Mouse (Mus musculus): ENCODE data around the gene Mosmo. TPM values are rescaled to one million over a fixed set of nuclear protein-coding genes. Genes with fewer than 3 reads are reported as not detected.

Gene Mosmo
- total RNA-seq (2015) (19.6 and 21.1 TPM in 2 replicates), total RNA-seq (2017) (8.0 and 11.6 TPM in 2 replicates)

DNA sequence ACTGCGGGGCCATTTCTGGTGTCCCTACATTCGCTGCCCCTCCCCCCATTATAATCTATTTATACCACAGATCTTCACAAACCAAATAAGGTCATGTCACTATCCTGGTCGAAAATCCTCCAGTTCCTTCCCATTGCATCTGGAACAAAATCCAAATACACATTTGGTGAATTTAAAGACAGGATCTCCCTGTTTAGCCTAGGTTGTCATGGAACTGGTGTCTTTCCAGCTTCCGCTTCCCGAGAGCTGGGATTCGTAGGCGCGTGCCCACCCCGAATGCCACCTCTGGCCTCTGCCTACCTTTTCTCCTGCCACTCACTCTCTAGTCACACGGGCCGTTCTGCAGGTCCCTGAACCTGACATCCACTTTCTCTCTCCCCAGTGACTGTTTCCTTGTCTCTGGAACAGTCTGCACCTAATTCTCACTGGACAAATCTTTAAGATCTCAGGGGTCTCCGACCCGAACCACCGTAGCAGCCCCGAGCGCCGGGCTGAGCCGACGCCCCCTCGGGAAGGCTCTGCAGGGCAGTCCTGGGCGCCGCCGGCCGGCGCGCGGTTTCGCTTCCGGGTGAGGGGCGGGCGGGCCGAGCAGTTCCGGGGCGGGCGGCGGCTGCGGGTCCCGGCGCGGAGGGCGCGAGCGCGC, at the start of gene Mosmo:
Mosmo (plus strand) TSS at position 618 of the 643 bp plus-strand sequence.
- peak; percentile 77 for ATAC-seq (ENCODE audit: poor library complexity, severe bottlenecking)

DNA sequence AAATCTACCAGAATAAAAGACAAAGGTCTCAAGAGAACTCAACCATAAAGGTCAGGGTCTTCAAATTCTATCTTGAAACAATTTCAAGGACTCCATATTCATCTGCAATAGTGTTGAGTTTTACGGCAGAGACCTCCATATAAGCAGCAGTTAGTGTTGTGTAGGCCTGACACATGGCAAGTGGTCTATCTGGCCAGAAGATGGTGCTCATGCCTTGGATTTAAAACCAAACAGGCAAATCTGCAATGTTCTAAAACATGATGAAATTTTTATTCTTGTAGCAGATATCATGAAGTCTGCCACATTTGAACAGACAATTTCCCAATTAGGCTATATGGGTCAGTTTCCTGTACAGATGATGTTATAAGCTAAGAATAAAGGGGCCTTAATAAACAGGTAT, 44.9 kb upstream of the Mosmo start:
- ATAC-seq (ENCODE audit: poor library complexity, severe bottlenecking), result no peak

GRCm38 (mm10) chr7:120634301-120634700, 43.1 kb upstream of the Mosmo start:
- no peak for ATAC-seq (ENCODE audit: poor library complexity, severe bottlenecking)

DNA sequence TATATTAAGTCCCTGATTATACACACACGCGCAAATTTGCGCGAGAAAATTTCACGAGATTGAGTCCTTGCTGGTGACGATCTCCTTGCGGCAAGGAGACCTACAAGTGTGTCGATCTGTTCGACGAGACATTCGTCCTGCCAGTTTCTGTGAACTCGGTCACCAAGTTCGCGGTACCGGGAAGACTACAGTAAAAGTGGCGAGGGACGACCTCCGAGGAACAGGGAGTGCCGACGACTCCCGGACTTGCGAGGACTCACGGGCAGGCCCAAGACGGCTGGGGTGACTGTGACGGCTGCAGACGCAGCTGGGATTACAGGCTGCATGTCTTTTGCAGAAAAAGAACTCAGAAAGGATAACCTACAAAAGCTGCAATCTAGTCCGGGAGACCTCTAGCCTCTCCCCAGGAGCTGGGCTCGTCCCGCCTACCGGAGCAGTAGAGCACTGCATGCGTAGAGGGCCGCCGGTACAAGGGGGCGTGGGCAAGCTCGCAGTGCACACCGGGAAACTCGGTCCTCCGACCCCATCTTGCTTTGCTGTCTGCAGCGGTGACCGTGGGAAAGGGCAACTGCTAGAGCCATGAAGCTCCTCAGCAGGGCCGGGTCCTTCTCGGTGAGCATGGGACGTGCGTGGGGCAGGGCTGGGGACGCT, 42.6 kb upstream of the Mosmo start, which contains the start of gene Uqcrc2:
Uqcrc2 (plus strand) TSS at position 466 of the 651 bp plus-strand sequence.
- peak; percentile 95 for ATAC-seq (ENCODE audit: poor library complexity, severe bottlenecking)

GRCm38 (mm10) chr7:120635362-120635781, 42.0 kb upstream of the Mosmo start:
- ATAC-seq (ENCODE audit: poor library complexity, severe bottlenecking), result peak; percentile 59

GRCm38 (mm10) chr7:120635821-120636220, 41.6 kb upstream of the Mosmo start:
- ATAC-seq (ENCODE audit: poor library complexity, severe bottlenecking), result 0 out of 2 replicates have a peak, but pooled peaks have one; percentile 19

DNA sequence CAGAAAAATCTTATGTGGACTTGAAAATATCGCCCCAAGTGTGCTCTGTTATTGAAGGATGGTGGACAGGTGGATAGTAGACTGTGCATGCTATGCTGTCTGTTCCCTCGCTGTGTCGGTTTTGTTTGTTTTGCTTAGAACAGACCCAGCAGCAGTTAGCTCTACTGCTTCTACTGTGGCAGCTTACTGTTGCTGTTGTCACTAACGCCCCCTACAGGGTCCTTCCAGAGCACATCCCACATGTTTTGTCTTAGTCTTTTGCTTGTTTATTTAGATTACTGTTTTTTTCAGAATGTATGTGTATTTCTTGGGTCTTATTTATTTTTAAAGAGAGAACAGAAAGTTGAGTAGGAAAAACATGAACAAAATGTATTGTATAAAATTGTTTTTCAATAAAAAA, 34.2 kb upstream of the Mosmo start:
- ATAC-seq (ENCODE audit: poor library complexity, severe bottlenecking), result no peak

GRCm38 (mm10) chr7:120647849-120648248, 29.6 kb upstream of the Mosmo start:
- ATAC-seq (ENCODE audit: poor library complexity, severe bottlenecking), result no peak

GRCm38 (mm10) chr7:120662079-120662478, 15.3 kb upstream of the Mosmo start:
- ATAC-seq (ENCODE audit: poor library complexity, severe bottlenecking), result peak; percentile 47; the same call in 1 of the 2 replicates

GRCm38 (mm10) chr7:120670153-120670875, 7.1 kb upstream of the Mosmo start, which contains the start of gene Pdzd9:
TSS of gene Pdzd9 (minus strand) at chr7:120670343.
- ATAC-seq (ENCODE audit: poor library complexity, severe bottlenecking), result peak; percentile 91

DNA sequence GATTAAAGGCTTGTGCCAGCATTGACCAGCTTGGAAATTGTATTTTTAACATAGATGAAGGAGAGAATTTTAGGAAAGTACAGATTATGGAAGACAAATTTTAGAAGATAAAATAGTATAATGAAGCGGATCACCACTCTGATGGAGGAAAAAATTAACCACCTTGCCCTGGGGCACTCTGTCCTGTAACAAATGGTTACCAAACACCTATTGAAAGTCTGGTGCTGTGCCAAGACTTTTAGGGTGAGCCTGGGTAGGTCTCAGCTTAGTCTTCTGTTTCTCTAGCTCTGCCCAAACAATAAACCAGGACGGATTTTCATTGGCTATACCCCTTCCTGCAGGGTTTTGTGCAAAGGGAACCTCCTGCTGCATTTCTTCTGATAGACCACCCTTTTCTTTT, 6.1 kb upstream of the Mosmo start:
- ATAC-seq (ENCODE audit: poor library complexity, severe bottlenecking), result no peak

GRCm38 (mm10) chr7:120677764-120678531, 530 bp downstream of the Mosmo start:
- ATAC-seq (ENCODE audit: poor library complexity, severe bottlenecking), result peak; percentile 14; the same call in 1 of the 2 replicates

- peak; percentile 57 for ATAC-seq (ENCODE audit: poor library complexity, severe bottlenecking)
Measured at GRCm38 (mm10) chr7:120679023-120679422, 1.6 kb downstream of the Mosmo start.

- ATAC-seq (ENCODE audit: poor library complexity, severe bottlenecking), result no peak
Measured at GRCm38 (mm10) chr7:120682002-120682401, 4.6 kb downstream of the Mosmo start.

DNA sequence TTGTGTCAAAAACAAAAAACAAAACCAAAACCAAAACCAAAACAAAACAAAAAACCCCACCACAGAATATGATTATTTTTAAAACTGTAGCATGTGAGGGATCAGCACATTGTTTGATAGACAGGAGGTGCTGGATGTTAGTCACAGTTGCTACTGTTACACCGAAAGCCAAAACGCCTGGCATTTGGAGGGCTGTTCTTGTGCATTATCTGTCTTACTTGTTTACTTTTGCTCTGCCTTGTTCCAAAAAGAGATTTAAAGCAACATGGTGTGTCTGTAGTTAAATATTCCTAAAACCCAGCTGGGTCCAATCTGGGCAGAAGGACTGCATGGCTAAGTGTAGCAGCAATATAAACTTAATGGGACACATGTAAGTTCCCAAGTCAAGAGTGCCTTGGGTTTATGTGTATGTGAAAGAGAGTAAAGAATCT, 7.3 kb downstream of the Mosmo start:
- no peak for ATAC-seq (ENCODE audit: poor library complexity, severe bottlenecking)

GRCm38 (mm10) chr7:120685227-120685626, 7.8 kb downstream of the Mosmo start:
- ATAC-seq (ENCODE audit: poor library complexity, severe bottlenecking), result no peak

GRCm38 (mm10) chr7:120690634-120691033, 13.2 kb downstream of the Mosmo start:
- no peak for ATAC-seq (ENCODE audit: poor library complexity, severe bottlenecking)

DNA sequence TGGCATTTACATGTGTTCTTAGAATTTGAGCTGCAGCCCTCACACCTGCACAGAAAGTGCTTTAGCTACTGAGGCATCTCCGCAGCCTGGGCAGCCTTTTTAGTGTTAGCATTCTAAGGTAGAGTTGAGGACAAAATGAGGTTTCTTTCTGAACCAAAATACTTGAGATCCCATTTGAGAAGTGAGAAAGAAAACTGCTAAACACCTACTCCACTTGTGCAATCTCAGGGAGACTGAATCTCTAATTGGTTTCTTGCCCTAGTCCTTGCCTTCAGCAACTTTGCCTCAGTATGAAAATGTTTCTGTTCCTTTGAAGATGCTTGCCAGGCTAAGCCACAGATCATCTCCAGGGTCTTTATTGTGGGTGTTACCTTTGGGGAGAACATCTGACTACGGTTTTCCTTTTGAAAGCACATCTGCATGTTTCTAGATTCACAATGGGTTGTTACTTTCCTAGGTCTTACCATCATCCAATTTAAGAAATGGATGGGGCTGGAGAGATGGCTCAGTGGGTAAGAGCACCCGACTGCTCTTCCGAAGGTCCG, 16.5 kb downstream of the Mosmo start:
- peak; percentile 12; the same call in 1 of the 2 replicates for ATAC-seq (ENCODE audit: poor library complexity, severe bottlenecking)

GRCm38 (mm10) chr7:120695196-120695595, 17.8 kb downstream of the Mosmo start:
- no peak for ATAC-seq (ENCODE audit: poor library complexity, severe bottlenecking)

- ATAC-seq (ENCODE audit: poor library complexity, severe bottlenecking), result no peak
Measured at GRCm38 (mm10) chr7:120695641-120696040, 18.2 kb downstream of the Mosmo start.
